In genomic region chr3:87886416-87886815, GRCm38 (mm10) we compare ENCODE assay signal across 9 mouse cellular contexts. TPM values are rescaled to one million over a fixed set of nuclear protein-coding genes. Genes with fewer than 3 reads are reported as not detected.
A peak's percentile ranks its signal among the peaks of the same experiment; 100 is the strongest.
DNase-seq lines count a peak whose midpoint lies in the region; ATAC-seq and TF ChIP-seq lines count a peak whose summit lies in the region.
"Had no signal": no experiment of that assay in that cellular context is flagged by ENCODE, and none has a peak within 500 bp of the region (broad histone marks: within the 10 kb centered on the region; RNA-seq: fewer than 3 reads in every experiment).

No protein-coding gene starts in this region.

- H3K4me1 ChIP-seq in embryonic facial prominence, embryonic 15.5 days: peaks cover 19% of the 10 kb centered on the region
- H3K4me1 ChIP-seq in intestine, embryonic 14.5 days (replicated peaks; ENCODE audit: control insufficient read depth, insufficient read depth, low read length): peaks cover 14% of the 10 kb centered on the region; the same call in 1 of the 2 replicates

- H3K36me3 ChIP-seq in embryonic facial prominence, embryonic 15.5 days: 0 out of 2 replicates have a peak, but pooled peaks cover 3% of the 10 kb centered on the region
- peaks cover 5% of the 10 kb centered on the region; the same call in 1 of the 2 replicates for H3K36me3 ChIP-seq in intestine, embryonic 14.5 days (ENCODE audit: control insufficient read depth, insufficient read depth, low read length)

- H3K4me2 ChIP-seq in embryonic facial prominence, embryonic 15.5 days (replicated peaks): peak overlapping the region; percentile 54
- peak overlapping the region; percentile 87 for H3K4me2 ChIP-seq in intestine, embryonic 14.5 days (ENCODE audit: low read length)

- H3K9ac ChIP-seq in embryonic facial prominence, embryonic 15.5 days: no peak overlapping the region
- H3K9ac ChIP-seq in intestine, embryonic 14.5 days (ENCODE audit: low read length): no peak overlapping the region

- ATAC-seq in embryonic facial prominence, embryonic 15.5 days (ENCODE audit: insufficient number of reproducible peaks, low FRiP score, low TSS enrichment, low read depth): no peak
- no peak for ATAC-seq in intestine, embryonic 14.5 days (replicated peaks; ENCODE audit: low FRiP score, low TSS enrichment, low read depth)

- no peaks in the 10 kb centered on the region for H3K27me3 ChIP-seq in embryonic facial prominence, embryonic 15.5 days
- H3K27me3 ChIP-seq in intestine, embryonic 14.5 days (replicated peaks; ENCODE audit: control insufficient read depth, insufficient read depth, low read length): no peaks in the 10 kb centered on the region

- peak overlapping the region; percentile 60; the same call in 1 of the 2 replicates for H3K4me3 ChIP-seq in layer of hippocampus, adult 2 months
- H3K4me3 ChIP-seq in embryonic facial prominence, embryonic 15.5 days (replicated peaks): peak overlapping the region; percentile 90; the same call in 1 of the 2 replicates
- peak overlapping the region; percentile 91; the same call in 1 of the 2 replicates for H3K4me3 ChIP-seq in intestine, embryonic 14.5 days (ENCODE audit: low read depth, low read length)

- 84% methylated on average over 6 of the region's 6 CpGs for WGBS in embryonic facial prominence, embryonic 15.5 days
- 86% methylated on average over 6 of the region's 6 CpGs for WGBS in intestine, embryonic 14.5 days

- H3K9me3 ChIP-seq in embryonic facial prominence, embryonic 15.5 days (replicated peaks): no peaks in the 10 kb centered on the region
- H3K9me3 ChIP-seq in intestine, embryonic 14.5 days (ENCODE audit: control insufficient read depth, low read length): no peaks in the 10 kb centered on the region

- no peak for DNase-seq in layer of hippocampus, adult 2 months (ENCODE audit: low spot score in 2 of 2)
- DNase-seq in layer of hippocampus, postnatal 25 days (ENCODE audit: extremely low spot score in 1 of 2, low spot score in 1 of 2): no peak
- DNase-seq in intestine, embryonic 14.5 days (ENCODE audit: low spot score): no peak
- DNase-seq in naive thymus-derived CD4-positive, alpha-beta T cell, adult 2 months (ENCODE audit: low read depth): peak; percentile 40
- no peak for DNase-seq in right cerebral cortex, postnatal 25 days
- DNase-seq in adrenal gland, postnatal 25 days: no peak

- no peak for TF ChIP-seq CTCF in layer of hippocampus, adult 2 months (conservative IDR thresholded peaks at IDR 0.05)

- H3K27ac ChIP-seq in layer of hippocampus, adult 2 months: 0 out of 2 replicates have a peak overlapping the region, but pooled peaks have one; percentile 79
- no peak overlapping the region for H3K27ac ChIP-seq in embryonic facial prominence, embryonic 15.5 days (replicated peaks)
- H3K27ac ChIP-seq in intestine, embryonic 14.5 days (ENCODE audit: low read depth): no peak overlapping the region

RNA-seq across cellular contexts. Expression of gene Prcc, which starts 1.0 kb away (rescaled TPM):
- total RNA-seq in layer of hippocampus, adult 2 months (2021): 10 to 100 TPM; 58.0 to 60.0 TPM
- total RNA-seq in layer of hippocampus, postnatal 25 days (2021): 10 to 100 TPM; 60.5 to 63.5 TPM
- 16.4 and 16.5 TPM in 2 replicates for polyA plus RNA-seq in embryonic facial prominence, embryonic 15.5 days (2015; fragmentation: Nextera tagmentation; extraction: Ambion mirVana)
- 14.3 and 14.7 TPM in 2 replicates for polyA plus RNA-seq in intestine, embryonic 14.5 days (2014; fragmentation: Nextera tagmentation; extraction: Ambion mirVana)
- 55.3 and 56.1 TPM in 2 replicates for total RNA-seq in adrenal gland, postnatal 25 days (2021)

RNA-seq across cellular contexts. Expression of gene Hdgf, which starts 19.7 kb away (rescaled TPM):
- 100 to 1,000 TPM; 140 to 146 TPM for total RNA-seq in layer of hippocampus, adult 2 months (2021)
- total RNA-seq in layer of hippocampus, postnatal 25 days (2021): 100 to 1,000 TPM; 134 to 145 TPM
- 240 and 246 TPM in 2 replicates for polyA plus RNA-seq in embryonic facial prominence, embryonic 15.5 days (2015; fragmentation: Nextera tagmentation; extraction: Ambion mirVana)
- 167 and 246 TPM in 2 replicates for polyA plus RNA-seq in intestine, embryonic 14.5 days (2014; fragmentation: Nextera tagmentation; extraction: Ambion mirVana)
- 173 and 198 TPM in 2 replicates for total RNA-seq in adrenal gland, postnatal 25 days (2021)

RNA-seq across cellular contexts. Expression of gene Mrpl24, which starts 32.9 kb away (rescaled TPM):
- 10 to 100 TPM; 54.3 to 55.1 TPM for total RNA-seq in layer of hippocampus, adult 2 months (2021)
- 10 to 100 TPM; 52.8 to 54.1 TPM for total RNA-seq in layer of hippocampus, postnatal 25 days (2021)
- 75.4 and 78.9 TPM in 2 replicates for polyA plus RNA-seq in embryonic facial prominence, embryonic 15.5 days (2015; fragmentation: Nextera tagmentation; extraction: Ambion mirVana)
- 73.3 and 74.2 TPM in 2 replicates for polyA plus RNA-seq in intestine, embryonic 14.5 days (2014; fragmentation: Nextera tagmentation; extraction: Ambion mirVana)
- total RNA-seq in adrenal gland, postnatal 25 days (2021): 113 and 156 TPM in 2 replicates

RNA-seq across cellular contexts. Expression of gene Sh2d2a, which starts 39.9 kb away (rescaled TPM):
- total RNA-seq in layer of hippocampus, adult 2 months (2021): not detected
- not detected for total RNA-seq in layer of hippocampus, postnatal 25 days (2021)
- polyA plus RNA-seq in embryonic facial prominence, embryonic 15.5 days (2015; fragmentation: Nextera tagmentation; extraction: Ambion mirVana): 0.07 and 0.12 TPM in 2 replicates
- 0.16 and 0.28 TPM in 2 replicates for polyA plus RNA-seq in intestine, embryonic 14.5 days (2014; fragmentation: Nextera tagmentation; extraction: Ambion mirVana)
- total RNA-seq in adrenal gland, postnatal 25 days (2021): 0.15 TPM in 1 of 2 replicates, not detected in the other
- total RNA-seq: layer of hippocampus, postnatal 10 days had no signal
- polyA plus RNA-seq: brain, embryonic 14.5 days had no signal

RNA-seq across cellular contexts. Expression of gene Isg20l2, which starts 43.7 kb away (rescaled TPM):
- total RNA-seq in layer of hippocampus, adult 2 months (2021): 10 to 100 TPM; 14.2 to 15.8 TPM
- total RNA-seq in layer of hippocampus, postnatal 25 days (2021): 10 to 100 TPM; 14.7 to 17.1 TPM
- 54.5 and 56.2 TPM in 2 replicates for polyA plus RNA-seq in embryonic facial prominence, embryonic 15.5 days (2015; fragmentation: Nextera tagmentation; extraction: Ambion mirVana)
- 32.8 and 35.9 TPM in 2 replicates for polyA plus RNA-seq in intestine, embryonic 14.5 days (2014; fragmentation: Nextera tagmentation; extraction: Ambion mirVana)
- 22.7 and 22.8 TPM in 2 replicates for total RNA-seq in adrenal gland, postnatal 25 days (2021)
